Mouse (Mus musculus) brown adipose tissue, adult 24 weeks (tissue): ENCODE measurements around the gene Olfr99. TPM values are rescaled to one million over a fixed set of nuclear protein-coding genes. Genes with fewer than 3 reads are reported as not detected.
"Not testable (repeated sequence)": the region's sequence is repeated elsewhere in the genome, so short reads cannot be mapped to it uniquely, and the experiment has no call there.

ENCODE experiments used
- H3K27ac ChIP-seq: fragments of 200-500 bp; replicated peaks from 2 replicates; pipeline ENCODE4 v1.5.1; 2012; ENCODE audit warnings: low read depth, mild to moderate bottlenecking, low read length
- H3K4me1 ChIP-seq: fragments of 200-500 bp; 2 replicates; pipeline ENCODE4 v1.6.1; 2012; ENCODE audit warnings: low read length, mixed read lengths; ENCODE audit not compliant: control insufficient read depth, insufficient read depth, insufficient read length
- H3K4me3 ChIP-seq: fragments of 200-500 bp; 2 replicates; pipeline ENCODE4 v1.5.1; 2012; ENCODE audit warnings: low read depth, mild to moderate bottlenecking, low read length, moderate library complexity; ENCODE audit not compliant: insufficient read depth
- polyA plus RNA-seq: library from polyadenylated mRNA; stranded (reverse); fragments of >200 nt; gene quantifications from 2 replicates; pipeline ENCODE4 v1.2.4, GENCODE M21; 2012; ENCODE audit not compliant: missing spikeins, insufficient read depth, insufficient read length

Olfr99 gene
- polyA plus RNA-seq, 1 experiment = not detected

- H3K27ac ChIP-seq, H3K4me1 ChIP-seq: not testable (repeated sequence)
Observed at GRCm38 (mm10) chr17:37237230-37237629, 46.0 kb downstream of the Olfr99 start, which contains the start of gene Olfr97. Olfr97 (minus strand) TSS chr17:37237330.

More at GRCm38 (mm10) chr17:37237230-37237629, 46.0 kb downstream of the Olfr99 start, which contains the start of gene Olfr97:
- H3K4me3 ChIP-seq = not testable (repeated sequence)

Other genes with a start within 250 kb of the Olfr99 start
- gene Gabbr1, start 237.5 kb downstream of the Olfr99 start, polyA plus RNA-seq = 3.8 and 4.5 TPM in 2 replicates
- gene Olfr90, start 195.0 kb downstream of the Olfr99 start, polyA plus RNA-seq = not detected in 2 replicates
- not detected in 2 replicates for gene Olfr91, start 185.2 kb downstream of the Olfr99 start, polyA plus RNA-seq
- not detected in 2 replicates for gene Olfr92, start 163.4 kb downstream of the Olfr99 start, polyA plus RNA-seq
- not detected in 2 replicates for gene Olfr93, start 122.0 kb downstream of the Olfr99 start, polyA plus RNA-seq
- gene Ubd, start 89.6 kb downstream of the Olfr99 start, polyA plus RNA-seq = 2.6 and 2.9 TPM in 2 replicates
- not detected in 2 replicates for gene Olfr94, start 82.5 kb downstream of the Olfr99 start, polyA plus RNA-seq
- not detected in 2 replicates for gene Olfr95, start 70.3 kb downstream of the Olfr99 start, polyA plus RNA-seq
- not detected in 2 replicates for gene Olfr96, start 63.3 kb downstream of the Olfr99 start, polyA plus RNA-seq
- not detected in 2 replicates for gene Olfr97, start 46.1 kb downstream of the Olfr99 start, polyA plus RNA-seq
- gene Olfr98, start 19.7 kb downstream of the Olfr99 start, polyA plus RNA-seq = not detected in 2 replicates
- 2.2 and 4.9 TPM in 2 replicates for gene H2-M3, start 13.2 kb downstream of the Olfr99 start, polyA plus RNA-seq
- gene Olfr101, start 20.9 kb upstream of the Olfr99 start, polyA plus RNA-seq = not detected in 2 replicates
- gene Olfr102, start 33.6 kb upstream of the Olfr99 start, polyA plus RNA-seq = not detected in 2 replicates
- gene Olfr103, start 56.2 kb upstream of the Olfr99 start, polyA plus RNA-seq = not detected in 2 replicates
- not detected in 2 replicates for gene Olfr104-ps, start 76.1 kb upstream of the Olfr99 start, polyA plus RNA-seq
- not detected in 2 replicates for gene Olfr105-ps, start 95.6 kb upstream of the Olfr99 start, polyA plus RNA-seq
- not detected in 2 replicates for gene Olfr106-ps, start 106.9 kb upstream of the Olfr99 start, polyA plus RNA-seq
- not detected in 2 replicates for gene Olfr107, start 115.8 kb upstream of the Olfr99 start, polyA plus RNA-seq
- gene Olfr108, start 162.0 kb upstream of the Olfr99 start, polyA plus RNA-seq = not detected in 2 replicates
- not detected in 2 replicates for gene Olfr109, start 175.5 kb upstream of the Olfr99 start, polyA plus RNA-seq
- gene H2-M2, start 200.1 kb upstream of the Olfr99 start, polyA plus RNA-seq = not detected in 2 replicates
- not detected in 2 replicates for gene Olfr110, start 209.0 kb upstream of the Olfr99 start, polyA plus RNA-seq
- gene Olfr111, start 224.6 kb upstream of the Olfr99 start, polyA plus RNA-seq = not detected in 2 replicates